Mouse (Mus musculus) kidney, postnatal 0 days (tissue): ENCODE data around the gene Wbp2. TPM values are rescaled to one million over a fixed set of nuclear protein-coding genes. Genes with fewer than 3 reads are reported as not detected.
"Not testable (repeated sequence)": the region's sequence is repeated elsewhere in the genome, so short reads cannot be mapped to it uniquely, and the experiment has no call there.

Experiments used
- ATAC-seq: fragments of 200-750 bp; cut with Nextera tagmentation; replicated peaks from 2 replicates; pipeline ENCODE4 v1.8.0; 2017; ENCODE audit warnings: low read depth, moderate number of reproducible peaks, moderate TSS enrichment, moderate library complexity; ENCODE audit not compliant: low FRiP score
- DNase-seq: peaks from one replicate; pipeline ENCODE4 v3.0.0-alpha.2; 2016; ENCODE audit warnings: low spot score
- H3K27ac ChIP-seq: fragments of 300-500 bp; sonication (generic); 2 replicates; pipeline ENCODE4 v1.5.1; 2014; ENCODE audit warnings: mild to moderate bottlenecking
- H3K27me3 ChIP-seq: fragments of 300-500 bp; sonication (generic); 2 replicates; pipeline ENCODE4 v1.6.1; 2014; ENCODE audit warnings: low read length, mixed read lengths; ENCODE audit not compliant: insufficient read depth
- H3K36me3 ChIP-seq: fragments of 300-500 bp; sonication (generic); 2 replicates; pipeline ENCODE4 v1.6.1; 2014; ENCODE audit warnings: low read length, mixed read lengths; ENCODE audit not compliant: insufficient read depth
- H3K4me1 ChIP-seq: fragments of 300-500 bp; sonication (generic); replicated peaks from 2 replicates; pipeline ENCODE4 v1.6.1; 2014; ENCODE audit warnings: antibody characterized with exemption, low read length, mixed read lengths; ENCODE audit not compliant: insufficient read depth
- H3K4me2 ChIP-seq: fragments of 300-500 bp; sonication (generic); 2 replicates; pipeline ENCODE4 v1.6.1; 2014; ENCODE audit warnings: mild to moderate bottlenecking, low read length, moderate library complexity, mixed read lengths
- H3K4me3 ChIP-seq: fragments of 300-500 bp; sonication (generic); replicated peaks from 2 replicates; pipeline ENCODE4 v1.5.1; 2014; ENCODE audit warnings: low read depth, low read length
- H3K9ac ChIP-seq: fragments of 300-500 bp; sonication (generic); 2 replicates; pipeline ENCODE4 v1.6.1; 2014; ENCODE audit warnings: low read depth, low read length
- H3K9me3 ChIP-seq: fragments of 300-500 bp; sonication (generic); replicated peaks from 2 replicates; pipeline ENCODE4 v1.6.1; 2016; ENCODE audit warnings: low read length, inconsistent platforms, mixed read lengths
- CTCF ChIP-seq: IDR thresholded peaks from 2 replicates; pipeline ENCODE4 v1.5.1; 2016; ENCODE audit warnings: antibody characterized with exemption, low read depth, mild to moderate bottlenecking, moderate library complexity
- WGBS: fragments of 180-500 bp; shearing (Covaris S2); extraction: QIAGEN DNeasy Blood & Tissue Kit; methylation state at CpG from one replicate; pipeline ENCODE4 v1.1.7; 2014; 5-methylcytosine and 5-hydroxymethylcytosine counted together
- polyA plus RNA-seq: library from polyadenylated mRNA; unstranded; fragments of >200 nt; fragmentation: Nextera tagmentation; extraction: Ambion mirVana; gene quantifications from 2 replicates; pipeline ENCODE4 v1.2.1, GENCODE M21; 2015

The Wbp2 gene
- polyA plus RNA-seq, 1 experiment from 2014 or later: 125 TPM

GRCm38 (mm10) chr11:116126261-116126660, 39.5 kb upstream of the Wbp2 start:
- Histone ChIP-seq H3K36me3 (peaks cover 9% of the 10 kb centered on the region; the same call in 1 of the 2 replicates), H3K4me3 (no peak overlapping the region), H3K27ac (no peak overlapping the region), H3K9ac (no peak overlapping the region), H3K27me3 (no peaks in the 10 kb centered on the region), H3K9me3 (no peaks in the 10 kb centered on the region), H3K4me1 (peaks cover 11% of the 10 kb centered on the region), H3K4me2 (no peak overlapping the region)
- WGBS: 94% methylated on average over 15 of the region's 15 CpGs
- no peak for DNase-seq
- no peak for ATAC-seq
- no peak for TF ChIP-seq CTCF

DNA sequence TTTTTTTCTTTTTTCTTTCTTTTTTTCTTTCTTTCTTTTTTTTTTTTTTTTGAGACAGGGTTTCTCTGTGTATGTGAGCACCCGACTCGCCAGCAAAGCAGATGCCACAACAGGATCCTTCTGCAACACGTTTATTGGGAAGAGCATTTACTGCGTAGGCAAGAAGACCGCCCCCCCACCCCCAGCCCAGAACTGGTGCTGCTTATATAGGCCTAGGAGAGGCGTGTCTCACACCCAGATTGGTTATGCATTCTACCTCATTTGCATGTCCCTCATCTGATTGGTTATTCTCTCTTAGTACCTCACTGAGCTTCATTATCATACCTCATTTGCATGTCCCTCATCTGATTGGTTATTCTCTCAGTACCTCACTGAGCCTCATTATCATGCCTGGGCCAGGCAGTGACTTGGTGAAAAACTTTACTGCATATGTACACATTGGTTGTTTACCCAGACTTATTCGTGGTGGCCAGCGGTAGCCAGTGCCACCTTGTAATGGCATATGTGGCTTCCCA, 35.0 kb upstream of the Wbp2 start:
- not testable (repeated sequence) for H3K9ac ChIP-seq, H3K27ac ChIP-seq, H3K4me2 ChIP-seq, DNase-seq, H3K36me3 ChIP-seq, H3K4me3 ChIP-seq, H3K9me3 ChIP-seq, H3K27me3 ChIP-seq, ATAC-seq, H3K4me1 ChIP-seq
- 97% methylated on average over 8 of the region's 8 CpGs for WGBS

GRCm38 (mm10) chr11:116117819-116118218, 31.0 kb upstream of the Wbp2 start:
- DNase-seq (no peak), ATAC-seq (no peak)
- Histone ChIP-seq H3K4me1 (no peaks in the 10 kb centered on the region), H3K27me3 (no peaks in the 10 kb centered on the region), H3K4me3 (no peak overlapping the region), H3K9ac (no peak overlapping the region), H3K27ac (no peak overlapping the region), H3K9me3 (no peaks in the 10 kb centered on the region), H3K36me3 (no peaks in the 10 kb centered on the region; the same call in 1 of the 2 replicates), H3K4me2 (no peak overlapping the region)
- peak; percentile 41; the same call in 1 of the 2 replicates for TF ChIP-seq CTCF

DNA sequence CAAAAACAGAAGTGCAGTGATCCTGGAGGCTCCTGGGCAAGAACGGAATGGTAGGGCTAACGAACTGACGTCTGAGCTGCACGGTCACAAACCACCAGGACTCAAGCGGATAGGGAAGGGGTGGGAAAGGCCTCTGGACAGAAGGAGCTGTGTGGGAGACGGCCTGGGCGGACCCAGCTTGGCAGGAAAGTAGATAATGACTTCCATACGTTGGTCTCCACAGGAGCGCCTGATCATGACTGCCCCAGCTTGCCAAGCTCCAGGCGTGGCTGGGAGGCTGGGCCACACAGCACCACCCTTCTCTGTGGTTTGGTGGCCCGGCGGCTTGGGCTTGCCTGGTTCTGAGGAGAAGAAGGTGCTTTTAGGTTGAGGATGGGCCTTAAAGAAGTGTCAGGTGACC, 30.4 kb upstream of the Wbp2 start:
- ATAC-seq (no peak), DNase-seq (no peak)
- H3K27me3 ChIP-seq: no peaks in the 10 kb centered on the region
- no peak overlapping the region for H3K9ac ChIP-seq
- H3K27ac ChIP-seq: no peak overlapping the region
- H3K36me3 ChIP-seq: no peaks in the 10 kb centered on the region
- H3K4me3 ChIP-seq: no peak overlapping the region
- WGBS: 55% methylated on average over 12 of the region's 12 CpGs
- H3K4me2 ChIP-seq: no peak overlapping the region
- no peaks in the 10 kb centered on the region for H3K4me1 ChIP-seq
- no peaks in the 10 kb centered on the region for H3K9me3 ChIP-seq
- TF ChIP-seq CTCF: no peak

DNA sequence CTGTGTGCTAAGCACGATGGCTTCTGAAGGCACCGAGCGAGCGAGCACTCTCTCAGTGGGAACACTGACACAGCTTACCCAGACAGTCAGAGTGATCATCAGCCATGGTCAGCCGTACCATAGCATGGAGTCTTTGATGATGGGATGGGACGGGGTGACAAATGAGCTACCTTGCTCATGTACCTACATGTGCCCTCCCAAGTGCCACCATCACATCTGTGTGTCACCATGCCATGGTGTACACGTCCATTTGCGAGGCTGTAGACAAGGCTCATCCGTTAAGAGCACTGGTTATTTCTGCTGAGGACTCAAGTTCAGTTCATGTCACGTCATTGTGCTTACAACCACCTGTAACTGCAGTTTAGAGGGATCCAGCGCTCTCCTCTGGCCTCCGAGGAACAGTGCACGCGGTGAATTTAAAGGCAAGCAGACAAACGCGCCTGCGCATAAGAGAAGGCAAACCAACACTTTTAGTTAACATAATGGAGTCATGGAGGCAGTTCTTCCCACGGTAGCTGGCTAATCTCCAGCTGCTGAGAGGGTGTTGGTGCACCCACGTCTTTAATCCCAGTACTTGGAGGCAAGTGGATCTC, 24.9 kb upstream of the Wbp2 start:
- DNase-seq (no peak), ATAC-seq (no peak)
- Histone ChIP-seq H3K4me2 (no peak overlapping the region), H3K36me3 (no peaks in the 10 kb centered on the region), H3K4me3 (no peak overlapping the region), H3K9ac (no peak overlapping the region), H3K27me3 (no peaks in the 10 kb centered on the region), H3K27ac (no peak overlapping the region), H3K9me3 (no peaks in the 10 kb centered on the region), H3K4me1 (peaks cover 20% of the 10 kb centered on the region; the same call in 1 of the 2 replicates)
- TF ChIP-seq CTCF: no peak
- WGBS: 89% methylated on average over 19 of the region's 19 CpGs

- DNase-seq: no peak
- no peak overlapping the region for H3K9ac ChIP-seq
- H3K4me1 ChIP-seq: peaks cover 26% of the 10 kb centered on the region; the same call in 1 of the 2 replicates
- no peaks in the 10 kb centered on the region for H3K36me3 ChIP-seq
- H3K4me2 ChIP-seq: no peak overlapping the region
- no peak overlapping the region for H3K27ac ChIP-seq
- H3K27me3 ChIP-seq: no peaks in the 10 kb centered on the region
- no peaks in the 10 kb centered on the region for H3K9me3 ChIP-seq
- TF ChIP-seq CTCF: peak; percentile 43
- 83% methylated on average over 4 of the region's 4 CpGs for WGBS
- no peak for ATAC-seq
- H3K4me3 ChIP-seq: no peak overlapping the region
Measured at GRCm38 (mm10) chr11:116111067-116111466, 24.3 kb upstream of the Wbp2 start.
